Mouse (Mus musculus) stomach, postnatal 0 days (tissue): ENCODE measurements at regions not wholly inside any gene's neighbourhood (a gene's known extent, or its start where the extent isn't known, plus 50 kb on each side); places are given as distances from the start of the nearest gene placed in this dataset.

Experiments used
- CTCF ChIP-seq: IDR thresholded peaks from 2 replicates; pipeline ENCODE4 v1.5.1; 2016; ENCODE audit warnings: antibody characterized with exemption, low read depth, mild to moderate bottlenecking, moderate library complexity
- EP300 ChIP-seq: optimal IDR thresholded peaks from 2 replicates; pipeline ENCODE3; 2016; ENCODE audit warnings: antibody characterized with exemption

DNA sequence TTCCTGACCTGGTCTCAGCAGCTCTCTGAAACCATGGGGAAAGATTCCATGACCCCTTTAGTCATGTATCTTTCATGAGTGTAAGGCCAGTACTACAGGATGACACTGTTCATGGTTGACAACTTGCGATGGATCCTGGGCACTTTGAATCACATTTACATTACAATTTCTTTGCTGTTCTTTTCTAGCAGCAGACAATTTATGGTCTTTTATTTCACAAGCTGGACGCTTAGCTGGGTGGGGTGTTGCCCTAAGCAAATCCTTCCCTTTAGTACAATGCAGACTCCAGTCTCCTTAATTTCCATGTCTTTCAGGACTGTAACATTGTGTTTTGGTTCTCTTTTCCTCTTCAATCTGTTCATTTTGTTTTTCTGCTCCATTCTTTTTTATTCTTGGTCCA lies 89.0 kb upstream of the Slc7a14 start:
- TF ChIP-seq EP300 = no peak
- no peak for TF ChIP-seq CTCF
